Mouse (Mus musculus): ENCODE results near the gene Neurog2.

Neurog2 gene

DNA sequence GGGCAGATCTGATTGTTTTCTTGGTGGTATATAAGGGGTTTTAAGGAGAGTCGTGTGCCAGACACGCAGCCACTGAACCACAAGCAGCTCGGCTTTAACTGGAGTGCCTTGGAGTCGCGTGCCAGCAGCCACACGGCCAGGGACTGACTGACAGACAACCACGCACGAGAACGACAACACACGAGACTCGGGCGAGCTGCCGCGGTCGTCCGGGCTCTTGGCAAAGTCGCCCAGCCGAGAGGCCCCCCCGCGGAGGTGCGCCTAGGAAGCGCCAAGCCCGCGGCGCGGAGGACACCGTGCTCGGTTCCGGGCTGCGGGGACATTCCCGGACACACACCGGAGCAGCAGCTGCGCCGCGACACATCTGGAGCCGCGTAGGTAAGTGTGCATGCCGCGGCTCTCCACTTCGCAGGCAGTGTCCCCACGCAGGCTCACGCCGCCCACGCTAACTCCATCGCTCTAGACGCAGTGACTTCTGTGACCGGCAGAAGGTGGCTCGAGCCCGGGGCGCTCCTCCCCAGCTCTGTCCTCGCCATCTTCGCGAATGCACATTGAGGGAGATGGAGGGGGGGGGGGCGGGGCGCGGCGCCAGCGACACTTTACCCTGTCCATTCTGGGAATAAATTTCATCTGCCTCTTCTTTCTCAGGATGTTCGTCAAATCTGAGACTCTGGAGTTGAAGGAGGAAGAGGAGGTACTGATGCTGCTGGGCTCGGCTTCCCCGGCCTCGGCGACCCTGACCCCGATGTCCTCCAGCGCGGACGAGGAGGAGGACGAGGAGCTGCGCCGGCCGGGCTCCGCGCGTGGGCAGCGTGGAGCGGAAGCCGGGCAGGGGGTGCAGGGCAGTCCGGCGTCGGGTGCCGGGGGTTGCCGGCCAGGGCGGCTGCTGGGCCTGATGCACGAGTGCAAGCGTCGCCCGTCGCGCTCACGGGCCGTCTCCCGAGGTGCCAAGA is at the start of gene Neurog2:
Neurog2 (plus strand) TSS at position 56 of the 953 bp plus-strand sequence.
- no peak for DNase-seq (ENCODE audit: low spot score)

GRCm38 (mm10) chr3:127597136-127597535 is 35.8 kb upstream of the Neurog2 start:
- DNase-seq (ENCODE audit: low spot score), result no peak

- no peak for DNase-seq (ENCODE audit: low spot score)
Measured at GRCm38 (mm10) chr3:127608109-127608508, 24.8 kb upstream of the Neurog2 start.

- peak; percentile 72 for DNase-seq (ENCODE audit: low spot score)
Measured at GRCm38 (mm10) chr3:127625296-127625695, 7.6 kb upstream of the Neurog2 start.

DNA sequence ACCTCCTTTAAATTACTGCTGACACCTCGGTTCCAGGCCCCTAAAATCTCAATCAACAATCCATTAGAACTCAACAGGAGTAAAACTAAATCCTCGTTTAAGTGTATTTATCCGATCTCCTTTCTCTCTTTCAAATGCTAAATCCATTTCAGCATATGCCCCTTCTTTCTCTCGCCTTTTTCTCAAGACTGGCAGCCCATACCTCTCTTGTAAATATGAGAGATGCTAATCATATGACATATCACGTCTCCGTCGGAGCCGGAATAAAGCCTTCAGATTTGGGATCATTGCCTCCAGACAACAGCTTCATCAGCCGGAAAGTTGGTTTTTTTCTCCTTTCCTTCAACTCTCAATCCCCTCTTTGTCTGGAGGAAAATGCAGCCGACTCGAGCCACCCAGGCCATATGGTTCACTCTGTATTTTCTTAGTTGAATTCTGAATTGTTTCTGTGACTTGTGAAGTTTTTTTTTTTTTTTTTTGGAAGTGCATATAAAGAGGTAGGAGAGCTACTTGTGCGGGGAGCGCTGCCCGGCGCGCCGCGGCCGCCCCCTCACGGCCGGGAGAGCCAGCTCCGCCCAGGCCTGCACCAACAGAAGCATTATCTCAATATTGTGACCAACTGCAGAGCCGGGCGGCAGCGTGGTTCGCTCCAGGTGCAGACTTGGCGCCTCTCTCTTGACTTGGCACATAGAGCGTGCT is 7.1 kb upstream of the Neurog2 start:
- no peak for DNase-seq (ENCODE audit: low spot score)

DNA sequence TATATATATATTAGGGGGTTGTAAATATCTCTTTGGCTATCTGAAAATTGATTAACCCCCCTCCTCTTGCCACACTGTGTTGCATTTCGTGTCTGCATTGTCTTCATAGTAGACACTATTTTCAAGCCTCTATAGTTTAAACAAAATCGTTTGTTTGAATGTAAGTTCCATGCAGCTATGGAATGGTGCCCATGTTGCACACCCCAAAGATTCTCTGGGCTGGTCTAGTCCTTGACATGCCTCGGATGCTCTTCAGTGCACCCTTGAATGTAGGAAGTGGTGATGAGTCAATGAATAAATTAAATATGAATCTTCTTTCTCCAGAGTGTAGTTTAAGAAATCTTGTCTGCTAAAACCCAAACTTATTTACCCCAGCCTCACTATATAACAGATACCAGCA is 6.4 kb upstream of the Neurog2 start:
- DNase-seq (ENCODE audit: low spot score), result no peak

DNA sequence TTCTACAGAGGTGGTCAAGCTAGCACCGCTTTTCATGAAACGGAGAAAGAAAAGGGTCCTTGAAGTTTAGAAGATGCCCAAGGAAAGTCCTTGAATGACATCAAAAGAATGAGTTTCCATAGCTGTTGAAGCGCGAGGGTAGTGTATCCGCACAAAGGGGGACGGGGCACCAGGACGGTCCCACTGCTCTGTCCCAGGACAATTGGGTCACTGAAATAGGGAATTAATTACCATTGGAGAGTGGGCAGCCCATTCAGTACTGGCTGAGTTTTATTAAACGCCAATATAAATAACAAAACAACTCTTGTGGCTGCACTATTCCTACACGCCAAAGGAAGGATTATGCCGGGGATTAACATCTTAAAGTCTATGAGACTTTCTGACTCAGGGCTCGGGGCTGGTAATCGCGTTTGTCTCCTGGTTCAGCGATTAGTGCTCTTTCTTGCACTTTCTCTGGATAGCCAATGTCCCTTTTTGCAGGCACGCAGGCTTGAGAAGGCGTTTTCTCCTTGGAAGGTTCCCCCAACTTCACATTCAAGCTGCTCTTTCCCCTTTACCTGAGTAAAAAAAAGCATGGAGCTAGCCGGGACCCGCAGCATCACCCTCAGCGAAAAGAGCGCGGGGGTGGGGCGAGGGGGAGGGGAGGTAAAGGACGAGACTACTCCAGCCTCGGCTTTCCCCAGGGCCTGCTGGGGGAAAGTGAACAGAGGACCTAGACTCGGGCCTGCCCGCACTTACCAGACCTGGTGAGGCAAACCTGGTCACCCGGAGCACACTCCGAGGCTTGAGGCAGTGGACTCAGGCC is 5.6 kb upstream of the Neurog2 start:
- DNase-seq (ENCODE audit: low spot score), result no peak

GRCm38 (mm10) chr3:127627956-127628310 is 5.0 kb upstream of the Neurog2 start:
- DNase-seq (ENCODE audit: low spot score), result no peak

- no peak for DNase-seq (ENCODE audit: low spot score)
Measured at GRCm38 (mm10) chr3:127628311-127629184, 4.4 kb upstream of the Neurog2 start.

DNA sequence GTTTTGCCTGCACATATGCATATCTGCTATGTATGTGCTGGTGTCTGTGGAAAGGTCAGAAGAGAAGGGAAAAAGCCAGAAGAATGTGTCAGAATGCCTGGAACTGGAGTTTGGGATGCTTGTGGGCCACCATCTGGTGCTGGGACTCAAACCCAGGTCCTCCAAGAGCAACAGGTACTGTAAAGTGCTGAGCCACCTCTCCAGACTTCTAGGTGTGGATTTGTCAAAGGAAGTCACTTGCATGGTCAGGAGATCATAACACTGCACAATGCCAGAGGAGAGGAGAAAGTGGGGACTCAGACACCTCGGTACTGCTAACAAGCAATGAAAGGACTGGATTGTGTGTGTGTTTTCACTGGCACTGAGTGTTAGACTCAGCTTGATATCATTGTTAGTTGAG is 2.7 kb upstream of the Neurog2 start:
- DNase-seq (ENCODE audit: low spot score), result no peak

DNA sequence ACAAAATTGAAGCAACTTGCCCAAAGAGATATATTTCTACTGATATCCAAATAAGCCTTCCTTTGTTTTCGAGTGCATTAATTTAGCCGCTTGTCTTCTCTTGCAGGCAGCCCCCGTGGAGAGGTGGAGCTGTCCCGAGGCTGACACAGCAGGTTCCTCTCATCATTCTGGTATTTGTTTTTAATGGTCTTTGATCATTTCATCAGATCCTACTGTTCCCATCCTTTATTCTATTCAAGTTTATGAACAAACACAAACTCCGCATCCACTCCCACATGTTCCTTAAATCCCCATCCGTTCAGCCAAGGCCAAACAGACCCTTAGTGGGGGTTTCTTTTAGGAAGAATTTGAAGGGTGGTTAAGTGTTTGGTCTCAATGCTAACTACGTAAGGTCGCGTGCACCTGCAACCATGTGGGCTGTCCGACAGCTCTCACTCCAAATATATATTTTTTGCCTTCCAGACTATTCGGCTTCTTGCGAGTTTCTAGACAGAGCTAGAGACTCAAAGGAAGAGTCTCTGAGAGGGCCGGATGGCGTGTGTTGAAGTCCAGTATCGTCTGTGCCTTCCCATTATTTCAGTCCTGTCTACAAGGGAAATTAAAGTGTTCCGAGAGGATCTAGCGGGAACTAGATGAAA is 2.1 kb upstream of the Neurog2 start:
- DNase-seq (ENCODE audit: low spot score), result no peak

DNA sequence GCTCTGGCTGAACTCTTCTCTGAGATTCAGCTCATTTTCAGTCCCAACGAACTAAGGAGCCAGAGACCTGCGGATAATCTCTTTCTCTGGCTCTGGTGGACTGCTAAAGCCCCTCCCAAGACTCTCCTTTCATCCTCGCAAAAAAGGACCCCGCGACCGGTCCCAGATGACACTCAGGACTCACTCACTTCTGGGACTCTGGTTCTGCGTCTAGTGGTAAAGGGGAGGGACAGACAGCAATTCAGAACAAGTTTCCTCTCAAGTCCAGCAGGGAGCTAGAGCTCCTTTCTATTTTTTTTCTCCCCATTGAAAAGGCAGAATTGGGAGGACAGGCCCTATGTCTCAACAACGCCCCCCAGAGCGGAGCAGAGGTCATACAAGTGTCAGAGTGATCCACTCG is 1.4 kb upstream of the Neurog2 start:
- no peak for DNase-seq (ENCODE audit: low spot score)

GRCm38 (mm10) chr3:127632531-127632930 is 404 bp upstream of the Neurog2 start:
- DNase-seq (ENCODE audit: low spot score), result no peak

DNA sequence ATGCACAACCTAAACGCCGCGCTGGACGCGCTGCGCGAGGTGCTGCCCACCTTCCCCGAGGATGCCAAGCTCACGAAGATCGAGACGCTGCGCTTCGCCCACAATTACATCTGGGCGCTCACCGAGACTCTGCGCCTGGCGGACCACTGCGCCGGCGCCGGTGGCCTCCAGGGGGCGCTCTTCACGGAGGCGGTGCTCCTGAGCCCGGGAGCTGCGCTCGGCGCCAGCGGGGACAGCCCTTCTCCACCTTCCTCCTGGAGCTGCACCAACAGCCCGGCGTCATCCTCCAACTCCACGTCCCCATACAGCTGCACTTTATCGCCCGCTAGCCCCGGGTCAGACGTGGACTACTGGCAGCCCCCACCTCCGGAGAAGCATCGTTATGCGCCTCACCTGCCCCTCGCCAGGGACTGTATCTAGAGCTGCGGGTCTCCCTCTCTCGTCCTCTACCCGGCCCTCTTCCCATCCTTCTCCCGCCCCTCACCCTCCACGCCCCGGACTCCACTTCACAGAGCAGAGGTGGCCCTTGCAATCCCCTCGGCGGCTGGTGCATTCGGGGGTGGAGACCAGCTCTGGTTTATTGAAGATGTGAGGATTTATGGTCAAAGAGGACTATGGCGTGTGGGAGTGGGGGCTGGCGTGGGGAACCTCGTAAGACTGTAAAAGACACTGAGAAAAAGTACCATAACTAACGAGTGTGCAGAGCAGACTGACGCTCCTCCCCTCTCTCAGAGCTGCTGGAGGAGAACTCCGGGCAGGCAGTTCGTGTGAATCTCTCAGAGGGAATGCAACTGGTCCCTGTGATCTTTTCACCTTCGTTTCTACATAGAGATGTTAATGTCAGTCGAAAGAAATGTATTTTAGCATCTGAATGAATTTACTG is 1.4 kb downstream of the Neurog2 start:
- DNase-seq (ENCODE audit: low spot score), result peak; percentile 74

GRCm38 (mm10) chr3:127634984-127635349 is 2.0 kb downstream of the Neurog2 start:
- no peak for DNase-seq (ENCODE audit: low spot score)

DNA sequence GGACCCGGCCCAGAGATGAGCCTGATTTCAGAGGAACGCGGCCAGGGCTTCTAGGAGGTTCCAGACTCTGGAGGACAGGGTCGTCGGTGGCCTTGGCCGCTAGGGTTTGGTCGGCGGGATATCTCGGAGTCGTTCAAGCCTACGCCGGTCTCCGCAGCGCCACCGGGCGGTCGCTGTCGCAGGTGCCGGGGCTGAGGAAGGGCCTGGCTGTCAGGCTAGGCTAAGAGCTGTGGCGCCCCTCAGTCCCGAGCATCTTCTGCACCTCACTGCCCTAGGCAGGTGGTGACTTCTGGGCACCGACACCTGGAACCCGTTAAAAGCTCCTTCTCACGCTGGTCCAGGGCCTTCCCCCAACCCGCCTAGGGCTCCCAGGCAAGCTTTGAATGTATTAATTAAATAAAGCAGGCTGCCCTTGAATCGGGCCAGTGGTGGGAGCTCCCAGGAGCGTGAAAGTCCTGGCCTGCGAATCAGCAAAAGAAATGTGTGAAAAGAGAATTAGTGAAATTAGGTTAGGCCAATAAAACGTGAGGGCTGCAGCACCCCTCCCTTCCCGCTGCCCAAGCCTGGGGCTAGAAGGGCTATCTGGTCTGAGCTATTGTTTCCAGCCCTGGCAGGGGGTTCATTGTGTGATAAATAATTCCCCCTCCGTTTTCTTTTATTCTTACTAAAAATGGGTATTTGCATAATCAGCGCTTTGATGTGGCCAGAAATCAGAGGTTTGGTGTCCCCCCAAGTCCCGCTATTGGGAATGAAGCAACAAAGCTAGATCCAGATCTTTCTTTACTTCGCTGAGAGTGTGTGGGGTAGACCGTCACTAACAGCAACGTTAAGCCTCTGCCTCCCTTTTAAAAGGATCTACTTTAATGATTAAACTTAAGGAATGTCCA is 7.2 kb downstream of the Neurog2 start:
- no peak for DNase-seq (ENCODE audit: low spot score)

- DNase-seq (ENCODE audit: low spot score), result no peak
Measured at GRCm38 (mm10) chr3:127640762-127641700, 8.1 kb downstream of the Neurog2 start.

- no peak for DNase-seq (ENCODE audit: low spot score)
Measured at GRCm38 (mm10) chr3:127642211-127642610, 9.3 kb downstream of the Neurog2 start.

All from urinary bladder, postnatal 14 days (tissue).